Mouse (Mus musculus): ENCODE measurements around the gene Tet3. TPM values are rescaled to one million over a fixed set of nuclear protein-coding genes. Genes with fewer than 3 reads are reported as not detected.
A peak's percentile ranks its signal among the peaks of the same experiment; 100 is the strongest.

The Tet3 gene
- polyA plus RNA-seq, 1 experiment from 2014 or later, result 13.7 TPM

DNA sequence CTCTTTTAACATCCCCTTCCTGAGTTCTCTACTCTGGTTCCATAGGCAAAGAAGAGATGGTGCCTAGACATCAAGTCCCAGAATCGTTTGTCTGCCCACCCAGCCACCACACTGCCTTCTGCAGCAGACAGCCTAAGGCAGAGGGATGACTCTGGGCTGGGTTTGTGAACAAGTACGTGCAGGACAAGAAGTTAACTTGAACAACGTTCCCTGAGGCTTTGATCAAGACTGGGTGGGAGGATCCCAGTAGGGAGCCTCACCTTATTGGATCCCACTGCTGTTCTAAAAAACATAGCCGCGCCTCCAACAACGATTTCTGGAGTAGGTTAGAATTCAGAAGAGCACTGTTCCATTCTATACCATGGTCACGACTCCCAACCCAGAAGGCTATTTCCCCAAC lies 11.9 kb downstream of the Tet3 start:
- Histone ChIP-seq H3K36me3 (ENCODE audit: control insufficient read depth, insufficient read depth) (no peaks in the 10 kb centered on the region), H3K4me3 (ENCODE audit: low read depth, low read length) (no peak overlapping the region), H3K27me3 (ENCODE audit: control insufficient read depth, insufficient read depth, low read depth, low read length) (no peaks in the 10 kb centered on the region), H3K4me1 (ENCODE audit: control insufficient read depth, low read depth, low read length) (peaks cover 78% of the 10 kb centered on the region), H3K4me2 (ENCODE audit: low read depth, low read length) (peak overlapping the region; percentile 25; the same call in 1 of the 2 replicates), H3K9ac (ENCODE audit: low read depth, low read length) (0 out of 2 replicates have a peak overlapping the region, but pooled peaks have one; percentile 7), H3K27ac (ENCODE audit: low read length) (peak overlapping the region; percentile 17; the same call in 1 of the 2 replicates), H3K9me3 (replicated peaks; ENCODE audit: control insufficient read depth, low read length) (no peaks in the 10 kb centered on the region)
- WGBS (ENCODE audit: insufficient replicate concordance), result 44% methylated on average over 7 of the region's 7 CpGs
- ATAC-seq (ENCODE audit: low read depth), result peak; percentile 57

DNA sequence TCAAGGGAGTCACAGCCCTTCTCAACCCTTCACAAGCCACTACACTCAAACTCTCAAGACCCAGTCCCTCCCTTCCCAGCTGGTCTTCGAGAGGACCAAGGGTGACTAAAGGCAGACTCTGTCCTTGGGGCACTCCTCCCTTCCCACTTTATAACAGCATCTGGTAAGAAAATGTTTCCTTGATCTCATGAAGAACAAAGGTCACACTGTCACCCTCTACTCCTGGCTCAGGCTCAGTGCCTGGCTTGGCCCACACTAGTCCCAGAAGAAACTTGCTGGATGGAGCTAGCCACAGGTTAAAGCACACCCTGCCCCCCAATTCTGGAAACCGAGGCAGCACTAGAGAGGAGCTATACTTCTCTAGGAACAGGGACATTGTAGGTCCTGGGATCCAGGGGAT lies 13.1 kb downstream of the Tet3 start:
- Histone ChIP-seq H3K36me3 (ENCODE audit: control insufficient read depth, insufficient read depth) (no peaks in the 10 kb centered on the region), H3K4me3 (ENCODE audit: low read depth, low read length) (no peak overlapping the region), H3K27ac (ENCODE audit: low read length) (no peak overlapping the region), H3K4me1 (ENCODE audit: control insufficient read depth, low read depth, low read length) (peaks cover 74% of the 10 kb centered on the region), H3K9ac (ENCODE audit: low read depth, low read length) (no peak overlapping the region), H3K27me3 (ENCODE audit: control insufficient read depth, insufficient read depth, low read depth, low read length) (no peaks in the 10 kb centered on the region), H3K9me3 (replicated peaks; ENCODE audit: control insufficient read depth, low read length) (no peaks in the 10 kb centered on the region), H3K4me2 (ENCODE audit: low read depth, low read length) (no peak overlapping the region)
- ATAC-seq (ENCODE audit: low read depth), result no peak
- WGBS (ENCODE audit: insufficient replicate concordance), result 54% methylated on average over 2 of the region's 2 CpGs

DNA sequence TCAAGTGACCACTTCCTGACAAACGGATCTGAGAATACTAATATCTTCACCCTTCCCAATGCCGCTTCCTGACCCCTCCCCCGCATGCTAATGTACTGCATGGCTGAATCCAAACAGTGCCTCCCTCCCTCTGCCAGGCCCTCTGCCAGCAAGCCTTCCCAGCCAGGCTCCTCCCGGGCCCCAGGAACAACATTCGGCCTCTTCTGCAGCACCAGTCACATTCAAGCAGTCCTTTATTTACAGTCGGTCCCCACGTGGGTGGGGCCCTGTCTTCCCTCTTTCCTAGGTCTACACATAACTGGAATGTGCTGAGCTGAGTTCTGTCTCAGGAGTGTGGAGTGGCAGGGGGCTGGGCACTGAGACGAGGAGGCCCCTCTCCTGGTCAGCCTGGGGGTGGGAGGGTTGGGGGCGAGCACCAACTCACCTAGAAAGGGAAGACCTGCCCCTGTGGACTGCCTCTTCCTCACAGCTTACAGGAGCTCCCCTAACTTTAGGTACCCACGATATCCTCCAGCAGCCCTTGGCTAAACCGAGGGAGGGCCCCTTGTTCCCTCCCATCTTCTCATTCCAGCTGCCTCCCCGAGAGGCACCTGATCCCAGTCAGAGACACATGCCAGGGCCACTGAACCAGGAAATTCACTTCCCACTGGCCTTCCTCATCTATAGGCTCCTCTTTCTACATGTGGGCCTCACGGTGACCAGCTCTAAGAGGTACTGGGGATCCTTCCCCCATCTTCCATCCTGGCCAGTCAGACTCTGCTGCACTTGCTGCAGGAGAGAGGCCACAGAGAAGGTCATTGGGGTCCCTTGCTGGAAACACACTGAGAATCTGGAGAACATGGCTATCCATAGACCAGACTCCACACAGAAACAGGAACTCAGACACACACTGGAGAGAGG lies 15.2 kb downstream of the Tet3 start:
- 24% methylated on average over 13 of the region's 13 CpGs for WGBS (ENCODE audit: insufficient replicate concordance)
- no peak for ATAC-seq (ENCODE audit: low read depth)

DNA sequence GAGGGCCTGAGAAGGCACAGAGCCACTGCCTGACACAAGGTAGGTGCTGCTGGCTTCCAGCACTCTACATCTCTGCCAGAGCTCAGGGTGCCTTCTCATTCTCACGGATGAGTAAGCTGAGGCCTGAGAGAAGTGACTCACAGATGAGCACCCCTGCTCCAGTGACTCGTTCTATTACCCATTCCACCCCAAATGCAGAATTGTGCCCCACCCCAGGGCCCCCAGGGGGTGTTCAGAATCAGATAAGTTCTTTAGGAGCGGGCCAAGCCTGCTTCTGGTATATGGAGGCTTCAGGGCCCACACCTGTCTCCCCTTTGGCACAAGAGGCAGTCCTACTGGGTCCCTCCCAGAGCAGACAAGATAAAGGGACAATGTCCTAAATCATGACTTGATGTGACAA lies 16.2 kb downstream of the Tet3 start:
- Histone ChIP-seq H3K9ac (ENCODE audit: low read depth, low read length) (peak overlapping the region; percentile 78), H3K9me3 (replicated peaks; ENCODE audit: control insufficient read depth, low read length) (no peaks in the 10 kb centered on the region), H3K4me1 (ENCODE audit: control insufficient read depth, low read depth, low read length) (peaks cover 65% of the 10 kb centered on the region), H3K27ac (ENCODE audit: low read length) (peak overlapping the region; percentile 79), H3K36me3 (ENCODE audit: control insufficient read depth, insufficient read depth) (no peaks in the 10 kb centered on the region), H3K4me2 (ENCODE audit: low read depth, low read length) (peak overlapping the region; percentile 89), H3K27me3 (ENCODE audit: control insufficient read depth, insufficient read depth, low read depth, low read length) (no peaks in the 10 kb centered on the region), H3K4me3 (ENCODE audit: low read depth, low read length) (peak overlapping the region; percentile 72)
- no peak for ATAC-seq (ENCODE audit: low read depth)
- WGBS (ENCODE audit: insufficient replicate concordance), result 24% methylated on average over 3 of the region's 3 CpGs

More for the DNA sequence above, 15.2 kb downstream of the Tet3 start:
- H3K36me3 ChIP-seq (ENCODE audit: control insufficient read depth, insufficient read depth), result no peaks in the 10 kb centered on the region
- peaks cover 69% of the 10 kb centered on the region for H3K4me1 ChIP-seq (ENCODE audit: control insufficient read depth, low read depth, low read length)
- H3K9ac ChIP-seq (ENCODE audit: low read depth, low read length), result no peak overlapping the region
- no peak overlapping the region for H3K4me3 ChIP-seq (ENCODE audit: low read depth, low read length)
- no peaks in the 10 kb centered on the region for H3K9me3 ChIP-seq (replicated peaks; ENCODE audit: control insufficient read depth, low read length)
- no peak overlapping the region for H3K4me2 ChIP-seq (ENCODE audit: low read depth, low read length)
- H3K27ac ChIP-seq (ENCODE audit: low read length), result peak overlapping the region; percentile 79
- no peaks in the 10 kb centered on the region for H3K27me3 ChIP-seq (ENCODE audit: control insufficient read depth, insufficient read depth, low read depth, low read length)

DNA sequence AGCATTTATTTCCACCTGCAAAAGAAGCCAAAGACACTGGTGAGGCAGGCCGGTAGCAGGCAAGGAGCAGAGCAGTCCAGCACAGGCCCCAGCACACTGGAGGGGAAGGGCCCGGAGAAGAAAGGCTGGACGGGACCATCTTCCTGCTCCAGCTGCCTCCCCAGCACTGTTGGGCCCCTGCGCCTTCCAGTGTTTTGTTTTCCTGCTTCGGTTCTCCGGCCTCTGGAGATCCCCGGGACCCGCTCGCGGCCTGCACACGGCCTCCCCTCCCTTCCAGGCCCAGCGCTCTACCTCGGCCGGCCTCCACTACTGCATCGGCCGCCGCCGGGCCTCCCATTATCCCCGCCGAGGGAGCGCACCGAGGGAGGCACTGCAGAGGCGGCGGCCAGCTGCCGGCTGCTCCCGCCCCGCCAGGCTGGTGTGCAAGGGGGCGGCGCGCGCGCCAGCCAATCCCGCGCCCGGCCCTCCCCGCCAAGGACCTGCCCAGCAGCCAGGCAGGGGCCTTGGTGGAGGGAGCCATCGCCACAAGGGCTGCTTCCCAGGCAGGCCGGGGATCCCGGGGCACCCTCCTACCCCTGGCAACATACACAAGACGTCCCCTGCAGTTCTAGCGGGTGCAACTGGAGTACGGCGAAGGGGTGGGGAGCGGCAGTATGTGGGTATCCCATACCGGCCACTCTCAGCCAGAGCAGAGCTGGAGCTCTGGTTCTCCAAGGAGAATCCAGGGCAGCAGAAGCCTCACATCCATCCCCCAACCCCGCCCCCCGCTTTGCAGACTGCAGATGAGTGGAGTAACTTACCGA lies 17.4 kb downstream of the Tet3 start:
- Histone ChIP-seq H3K9me3 (replicated peaks; ENCODE audit: control insufficient read depth, low read length) (no peaks in the 10 kb centered on the region), H3K4me1 (ENCODE audit: control insufficient read depth, low read depth, low read length) (peaks cover 53% of the 10 kb centered on the region), H3K27me3 (ENCODE audit: control insufficient read depth, insufficient read depth, low read depth, low read length) (no peaks in the 10 kb centered on the region), H3K4me2 (ENCODE audit: low read depth, low read length) (peak overlapping the region; percentile 89), H3K9ac (ENCODE audit: low read depth, low read length) (peak overlapping the region; percentile 78), H3K27ac (ENCODE audit: low read length) (peak overlapping the region; percentile 81), H3K4me3 (ENCODE audit: low read depth, low read length) (peak overlapping the region; percentile 72), H3K36me3 (ENCODE audit: control insufficient read depth, insufficient read depth) (no peaks in the 10 kb centered on the region)
- peak; percentile 97 for ATAC-seq (ENCODE audit: low read depth)
- WGBS (ENCODE audit: insufficient replicate concordance), result 2% methylated on average over 46 of the region's 48 CpGs

DNA sequence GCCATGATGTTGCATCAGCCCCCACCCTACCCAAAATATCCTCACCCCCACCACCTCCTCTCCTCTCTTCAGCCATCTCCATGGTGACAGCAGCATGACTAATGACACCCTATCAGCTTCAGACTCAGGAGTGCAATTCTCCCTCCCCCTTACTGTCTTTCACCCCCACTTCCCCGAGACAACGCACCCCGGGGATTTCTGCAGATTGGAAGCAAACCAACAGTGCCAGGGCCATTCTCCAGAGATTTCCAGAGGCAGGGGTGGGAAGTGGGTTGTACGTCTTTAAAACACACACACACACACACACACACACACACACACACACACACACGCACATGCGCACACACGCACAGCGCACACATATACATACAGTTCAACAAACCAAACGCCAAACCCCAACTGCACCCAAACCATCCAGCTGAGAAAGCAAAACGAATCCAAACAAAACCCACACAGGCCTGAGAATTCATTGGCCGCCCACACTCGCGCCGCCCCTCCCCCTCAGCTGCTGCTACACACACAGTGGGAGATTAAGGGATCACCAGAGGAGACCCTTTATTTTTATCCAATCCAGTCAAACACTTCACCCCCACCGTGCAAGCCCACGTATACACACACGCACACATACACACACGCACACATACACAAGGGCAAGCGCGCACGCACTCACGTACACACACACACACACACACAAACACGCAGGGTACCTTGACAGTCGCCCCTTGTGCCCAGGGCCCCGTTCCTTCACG lies 18.2 kb downstream of the Tet3 start:
- Histone ChIP-seq H3K9ac (ENCODE audit: low read depth, low read length) (peak overlapping the region; percentile 78), H3K4me3 (ENCODE audit: low read depth, low read length) (peak overlapping the region; percentile 72), H3K27me3 (ENCODE audit: control insufficient read depth, insufficient read depth, low read depth, low read length) (no peaks in the 10 kb centered on the region), H3K4me1 (ENCODE audit: control insufficient read depth, low read depth, low read length) (peaks cover 52% of the 10 kb centered on the region), H3K36me3 (ENCODE audit: control insufficient read depth, insufficient read depth) (no peaks in the 10 kb centered on the region), H3K27ac (ENCODE audit: low read length) (peak overlapping the region; percentile 81), H3K4me2 (ENCODE audit: low read depth, low read length) (peak overlapping the region; percentile 89), H3K9me3 (replicated peaks; ENCODE audit: control insufficient read depth, low read length) (no peaks in the 10 kb centered on the region)
- 34% methylated on average over 26 of the region's 26 CpGs for WGBS (ENCODE audit: insufficient replicate concordance)
- ATAC-seq (ENCODE audit: low read depth), result peak; percentile 19

DNA sequence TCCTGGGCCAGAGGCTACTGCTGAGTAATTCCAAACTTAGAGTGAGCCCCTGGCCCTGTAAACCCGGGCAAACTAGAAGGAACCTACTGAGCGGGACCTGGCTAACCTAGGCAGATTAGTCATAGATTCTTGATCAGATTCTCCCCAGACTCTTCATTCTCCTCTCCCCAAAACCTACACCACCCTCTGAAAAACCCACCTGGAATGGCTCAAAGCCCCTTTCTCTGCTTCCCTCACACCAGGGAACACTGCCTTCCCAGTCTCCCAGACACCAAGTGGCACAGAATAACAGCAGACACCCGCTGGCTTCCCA lies 18.7 kb downstream of the Tet3 start:
- Histone ChIP-seq H3K4me2 (ENCODE audit: low read depth, low read length) (peak overlapping the region; percentile 89), H3K4me1 (ENCODE audit: control insufficient read depth, low read depth, low read length) (peaks cover 52% of the 10 kb centered on the region), H3K9me3 (replicated peaks; ENCODE audit: control insufficient read depth, low read length) (no peaks in the 10 kb centered on the region), H3K36me3 (ENCODE audit: control insufficient read depth, insufficient read depth) (no peaks in the 10 kb centered on the region), H3K27ac (ENCODE audit: low read length) (no peak overlapping the region), H3K27me3 (ENCODE audit: control insufficient read depth, insufficient read depth, low read depth, low read length) (no peaks in the 10 kb centered on the region), H3K9ac (ENCODE audit: low read depth, low read length) (no peak overlapping the region; the same call in 1 of the 2 replicates), H3K4me3 (ENCODE audit: low read depth, low read length) (peak overlapping the region; percentile 72)
- 69% methylated on average over 3 of the region's 3 CpGs for WGBS (ENCODE audit: insufficient replicate concordance)
- no peak for ATAC-seq (ENCODE audit: low read depth)

DNA sequence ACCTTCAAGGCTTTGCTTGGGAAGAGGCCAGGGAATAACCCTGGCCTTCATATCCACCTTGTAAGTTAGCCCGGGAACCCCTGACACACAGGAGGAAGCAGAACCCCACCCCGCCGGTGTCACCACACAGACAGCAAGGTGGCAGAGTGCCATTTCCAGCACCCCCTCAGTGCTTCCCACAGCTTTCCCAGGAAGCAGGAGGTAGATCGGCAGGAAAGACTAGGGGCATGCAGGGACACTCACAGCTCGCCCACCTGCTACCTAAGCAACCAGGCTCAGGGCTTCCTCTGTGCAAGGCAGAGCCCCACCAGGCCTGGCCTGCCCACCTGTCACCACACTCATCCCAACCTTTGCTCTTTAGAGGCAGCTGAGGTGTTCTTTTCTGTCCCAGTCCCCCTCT lies 19.1 kb downstream of the Tet3 start:
- H3K4me2 ChIP-seq (ENCODE audit: low read depth, low read length), result no peak overlapping the region
- no peak overlapping the region for H3K4me3 ChIP-seq (ENCODE audit: low read depth, low read length)
- no peak for ATAC-seq (ENCODE audit: low read depth)
- WGBS (ENCODE audit: insufficient replicate concordance), result 73% methylated on average over 5 of the region's 5 CpGs
- peaks cover 50% of the 10 kb centered on the region for H3K4me1 ChIP-seq (ENCODE audit: control insufficient read depth, low read depth, low read length)
- no peak overlapping the region for H3K27ac ChIP-seq (ENCODE audit: low read length)
- H3K27me3 ChIP-seq (ENCODE audit: control insufficient read depth, insufficient read depth, low read depth, low read length), result no peaks in the 10 kb centered on the region
- no peaks in the 10 kb centered on the region for H3K9me3 ChIP-seq (replicated peaks; ENCODE audit: control insufficient read depth, low read length)
- H3K9ac ChIP-seq (ENCODE audit: low read depth, low read length), result no peak overlapping the region
- no peaks in the 10 kb centered on the region for H3K36me3 ChIP-seq (ENCODE audit: control insufficient read depth, insufficient read depth)
